Mouse (Mus musculus) lung, postnatal 4 days (tissue): ENCODE measurements at regions not wholly inside any gene's neighbourhood (a gene's known extent, or its start where the extent isn't known, plus 50 kb on each side); places are given as distances from the start of the nearest gene placed in this dataset.
"Not testable (repeated sequence)": the region's sequence is repeated elsewhere in the genome, so short reads cannot be mapped to it uniquely, and the experiment has no call there.

Experiments
- DNase-seq, 2 experiments: peaks; one replicate each; pipeline ENCODE4 v3.0.0; 2021

GRCm38 (mm10) chr9:11441241-11441997, 536.8 kb upstream of the Cntn5 start:
- DNase-seq, result not testable (repeated sequence)

GRCm38 (mm10) chr9:11436443-11437167, 532.0 kb upstream of the Cntn5 start:
- no peak for DNase-seq

DNA sequence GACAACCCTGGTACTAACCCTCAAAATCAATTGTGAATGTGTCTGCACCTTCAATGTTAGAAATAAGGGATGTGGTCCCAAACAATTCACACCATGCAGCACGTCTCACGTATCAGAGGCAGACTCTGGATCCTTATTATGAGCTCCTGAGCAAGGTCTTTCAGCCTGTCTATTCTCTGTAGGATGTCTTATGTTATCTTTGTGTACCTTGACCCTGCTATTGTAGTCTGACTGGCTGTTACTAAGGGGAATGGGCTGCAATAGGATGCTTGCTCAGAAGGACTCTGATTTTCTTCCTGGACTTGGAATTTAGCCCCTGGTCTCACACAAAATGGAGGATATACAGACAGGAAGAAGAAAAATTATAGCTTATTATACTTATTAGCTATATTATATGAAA, 531.4 kb upstream of the Cntn5 start:
- no peak for DNase-seq

GRCm38 (mm10) chr9:11435019-11435418, 530.4 kb upstream of the Cntn5 start:
- no peak for DNase-seq

- DNase-seq, result no peak
Observed at GRCm38 (mm10) chr9:11426473-11426872, 521.9 kb upstream of the Cntn5 start.

GRCm38 (mm10) chr9:11396829-11397228, 492.3 kb upstream of the Cntn5 start:
- no peak for DNase-seq

- no peak for DNase-seq
Observed at GRCm38 (mm10) chr9:11381648-11382075, 477.1 kb upstream of the Cntn5 start.

DNA sequence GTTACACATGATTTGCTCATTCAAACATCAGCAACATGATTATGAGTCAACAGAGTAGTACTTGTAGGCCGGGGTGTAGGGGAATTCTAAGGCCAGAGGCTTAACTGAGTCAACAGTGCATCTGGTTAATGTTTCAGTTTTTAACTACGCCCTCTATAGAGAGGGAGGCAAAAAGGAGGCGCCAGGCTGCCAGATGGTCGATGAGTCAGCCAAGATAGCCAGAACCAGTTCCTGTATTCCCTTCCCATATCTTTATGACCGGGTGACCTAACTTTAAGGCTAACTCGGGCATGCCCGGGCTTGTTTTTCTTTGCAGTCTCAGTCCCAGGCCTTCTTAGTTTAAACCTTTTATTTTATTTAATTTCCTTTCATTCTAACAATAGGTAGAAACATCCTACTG, 476.0 kb upstream of the Cntn5 start:
- DNase-seq, result no peak

GRCm38 (mm10) chr9:11378046-11378445, 473.5 kb upstream of the Cntn5 start:
- DNase-seq, result no peak

GRCm38 (mm10) chr9:11377586-11377985, 473.0 kb upstream of the Cntn5 start:
- no peak for DNase-seq

GRCm38 (mm10) chr9:11373294-11373903, 468.8 kb upstream of the Cntn5 start:
- DNase-seq, result no peak

DNA sequence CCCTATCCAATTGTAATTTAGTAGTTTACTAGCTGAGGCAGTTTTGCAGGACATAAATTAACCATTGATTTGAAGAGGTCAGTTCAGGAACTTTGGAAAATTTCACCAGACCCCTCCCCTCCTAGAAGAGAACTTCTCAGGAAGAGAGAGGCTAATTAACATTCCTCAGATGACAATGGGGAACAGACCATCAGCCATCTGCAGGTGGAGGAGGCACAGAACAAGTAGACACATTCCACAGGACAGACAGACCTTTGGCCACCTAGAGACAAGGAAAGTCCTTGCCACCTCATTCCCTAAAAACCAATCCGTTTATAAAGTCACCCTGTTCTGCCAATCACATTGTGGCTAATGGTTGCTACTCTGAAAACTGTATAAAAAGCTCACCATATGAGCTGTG, 463.5 kb upstream of the Cntn5 start:
- DNase-seq, result no peak

DNA sequence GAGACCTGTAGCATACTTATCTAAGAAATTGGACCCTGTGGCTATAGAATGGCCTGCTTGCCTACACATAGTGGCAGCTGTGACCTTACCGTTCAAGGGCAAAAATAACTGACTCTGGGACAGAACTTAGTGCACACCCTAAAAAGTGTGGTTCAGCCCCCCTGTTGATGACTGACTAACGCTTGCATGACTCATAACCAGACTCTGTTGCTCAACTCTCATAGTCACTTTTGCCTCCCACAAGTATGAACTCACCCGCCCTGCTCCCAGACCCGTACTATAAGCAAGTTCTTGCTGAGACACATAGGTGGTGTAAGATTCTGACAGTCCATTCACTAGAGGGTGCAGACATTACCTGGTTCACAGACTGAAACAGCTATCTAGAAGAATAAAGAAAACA, 424.3 kb upstream of the Cntn5 start:
- DNase-seq, result no peak

GRCm38 (mm10) chr9:11317221-11317620, 412.6 kb upstream of the Cntn5 start:
- no peak for DNase-seq

GRCm38 (mm10) chr9:11297116-11297515, 392.5 kb upstream of the Cntn5 start:
- not testable (repeated sequence) for DNase-seq

- DNase-seq, result no peak
Observed at GRCm38 (mm10) chr9:11285135-11285534, 380.6 kb upstream of the Cntn5 start.

DNA sequence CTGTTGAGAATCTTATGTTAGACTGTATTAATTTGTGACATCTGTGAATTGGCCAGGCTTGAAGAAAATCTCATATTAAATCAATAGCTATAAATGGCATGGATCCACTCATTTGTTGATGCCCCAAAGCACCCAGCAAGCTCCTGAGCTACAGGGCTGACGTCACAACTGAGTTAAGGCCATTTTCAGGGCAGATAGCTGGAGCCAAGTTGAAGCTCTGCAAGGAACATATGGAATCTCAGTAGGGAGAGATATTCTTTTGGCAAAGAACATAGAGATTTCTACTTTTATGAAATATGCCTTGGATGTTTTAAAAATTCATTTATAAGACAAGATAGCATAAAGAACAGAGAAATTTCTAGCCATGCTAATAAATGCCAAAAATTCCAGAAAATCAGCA, 380.0 kb upstream of the Cntn5 start:
- no peak for DNase-seq

DNA sequence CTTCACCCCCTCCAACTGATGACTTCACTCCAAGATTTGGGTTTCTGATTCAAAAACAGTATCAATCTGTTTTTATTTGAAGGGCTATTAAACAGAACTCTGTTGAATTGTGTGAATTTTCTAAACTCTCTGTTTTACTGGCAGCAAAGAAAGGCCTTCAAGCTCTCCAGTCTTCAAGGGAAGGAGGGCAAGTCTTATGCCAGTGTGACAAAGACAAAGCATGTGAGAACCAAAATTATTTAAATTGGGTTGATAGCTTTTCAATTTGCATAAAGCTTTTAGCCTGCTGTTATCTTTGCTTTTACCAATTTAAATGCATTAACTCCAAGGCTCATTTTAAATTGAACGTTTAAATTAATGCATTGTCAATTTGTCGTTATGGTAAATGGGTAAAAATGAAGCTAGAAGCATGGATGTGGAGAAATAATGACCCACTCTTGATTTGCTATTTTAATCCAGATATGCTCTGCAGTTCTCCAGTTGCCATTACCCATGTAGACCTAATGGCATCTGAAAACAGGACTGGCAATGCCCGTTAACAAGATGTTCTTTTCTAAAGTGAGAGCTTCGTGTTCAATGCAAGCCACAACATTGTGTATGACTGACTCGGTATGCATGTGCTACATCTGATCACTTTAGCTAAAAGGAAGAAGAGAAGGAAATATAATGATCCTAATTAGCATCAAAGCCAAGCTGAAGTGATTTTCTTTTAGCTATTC, 375.0 kb upstream of the Cntn5 start:
- no peak for DNase-seq

GRCm38 (mm10) chr9:11277810-11278209, 373.2 kb upstream of the Cntn5 start:
- DNase-seq, result peak in 1 of 2 experiments; percentile 20

GRCm38 (mm10) chr9:11276966-11277365, 372.4 kb upstream of the Cntn5 start:
- no peak for DNase-seq

DNA sequence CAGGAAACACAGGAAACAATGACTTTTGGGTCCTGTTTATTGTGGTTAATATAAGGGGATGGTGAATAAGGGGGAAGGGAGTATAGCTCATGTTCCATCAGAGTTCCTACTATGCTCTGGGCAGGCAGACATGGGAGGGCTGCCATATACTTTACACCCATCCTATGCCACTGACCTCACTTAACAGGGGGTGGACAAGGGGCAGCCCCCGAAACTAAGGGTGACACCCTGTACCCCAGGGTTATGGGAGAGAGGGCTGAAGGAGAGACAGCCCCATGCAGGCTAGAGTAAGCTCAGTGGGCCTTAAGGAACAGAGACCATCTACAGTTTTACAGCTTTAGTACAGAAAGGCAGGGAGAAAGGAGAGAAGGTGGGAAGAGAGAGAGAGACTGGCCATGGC, 352.3 kb upstream of the Cntn5 start:
- DNase-seq, result no peak

DNA sequence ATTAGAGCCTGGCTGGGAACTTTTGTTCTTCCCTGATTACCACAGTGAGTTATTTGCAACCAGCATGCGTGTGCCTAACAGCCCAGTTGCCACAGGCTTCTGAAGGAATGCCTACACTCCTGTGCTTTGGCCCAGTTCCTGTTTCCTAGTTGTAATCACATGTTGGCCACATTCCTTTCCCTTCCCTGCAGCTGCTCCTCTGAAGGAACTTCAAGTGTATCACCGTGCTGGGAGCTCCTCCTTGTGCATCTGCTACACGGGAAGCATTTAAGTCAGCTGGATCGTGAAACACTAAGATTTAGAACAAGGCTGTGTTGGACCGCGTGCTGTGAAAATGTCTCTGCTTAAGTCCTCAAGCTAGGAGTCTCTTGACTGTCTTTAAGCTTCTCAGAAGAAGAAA, 302.3 kb upstream of the Cntn5 start:
- no peak for DNase-seq

- DNase-seq, result no peak
Observed at GRCm38 (mm10) chr9:11206267-11206666, 301.7 kb upstream of the Cntn5 start.
